Mouse (Mus musculus): ENCODE measurements at regions not wholly inside any gene's neighbourhood (a gene's known extent, or its start where the extent isn't known, plus 50 kb on each side); places are given as distances from the start of the nearest gene placed in this dataset.
A peak's percentile ranks its signal among the peaks of the same experiment; 100 is the strongest.

DNA sequence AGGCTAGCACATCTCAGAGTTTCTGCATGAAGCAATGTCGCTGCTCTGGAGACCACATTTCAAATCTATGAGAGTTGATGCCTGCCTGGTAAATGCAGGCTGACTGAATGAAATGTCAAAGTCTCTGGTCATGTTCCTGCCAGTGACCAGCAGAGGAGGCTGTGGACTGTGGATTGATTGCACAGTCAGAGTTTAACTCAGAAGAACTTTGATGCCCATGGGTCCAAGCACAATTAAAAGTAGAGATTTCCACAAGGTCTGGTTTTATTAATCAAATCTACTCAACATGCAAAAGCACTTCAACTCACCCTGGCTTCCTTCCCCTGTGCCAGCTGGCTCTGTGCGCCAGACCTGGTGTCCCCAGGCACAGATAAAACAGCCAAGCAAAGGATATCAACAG is 81.3 kb downstream of the Hsd17b3 start:
- no peak for DNase-seq (ENCODE audit: low read depth, low spot score)

DNA sequence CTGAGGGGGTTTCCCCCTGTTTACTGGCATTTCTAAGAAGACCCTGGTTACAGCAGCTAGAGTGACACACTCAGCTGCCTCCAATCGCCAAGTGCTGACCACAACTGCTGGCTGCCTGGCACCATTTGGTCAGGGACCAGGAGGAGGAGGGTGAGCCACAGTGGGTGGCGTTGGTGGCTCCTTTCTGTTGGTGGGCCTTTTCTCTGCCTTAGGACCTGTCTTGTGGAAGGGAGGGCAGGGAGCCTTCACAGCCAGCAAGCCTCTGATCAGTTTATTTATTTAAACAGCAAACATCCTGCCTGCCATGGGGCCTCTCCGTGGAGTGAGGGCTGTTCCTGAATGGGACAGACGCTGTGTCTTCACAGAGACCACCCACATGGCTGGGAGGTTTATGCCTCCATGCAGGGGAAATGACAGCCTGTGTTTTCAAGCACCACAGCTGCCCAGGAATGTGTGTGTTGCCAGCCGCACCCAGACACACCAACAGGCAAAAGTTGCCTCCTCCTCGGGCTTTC is 86.0 kb downstream of the Hsd17b3 start:
- DNase-seq (ENCODE audit: low read depth, low spot score) = no peak

DNA sequence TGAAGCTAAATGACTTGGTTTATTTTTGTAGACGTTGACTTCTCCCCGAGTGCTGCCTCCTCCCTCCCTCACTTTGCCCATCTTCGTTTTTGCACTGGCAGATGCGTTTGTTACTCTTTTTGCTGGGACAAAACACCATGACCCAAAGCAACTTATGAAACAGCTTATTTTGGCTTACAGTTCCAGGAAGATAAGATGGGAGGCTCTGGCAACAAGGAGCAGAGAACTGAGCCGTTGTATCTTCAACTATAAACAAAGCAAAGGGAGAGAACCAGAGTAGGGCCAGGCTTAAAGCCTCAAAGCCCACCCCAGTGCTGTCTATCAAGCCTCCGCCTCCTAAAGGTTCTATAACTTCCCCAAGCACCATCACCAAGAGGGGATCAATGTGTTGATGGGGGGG is 88.7 kb downstream of the Hsd17b3 start:
- DNase-seq (ENCODE audit: low read depth, low spot score) = no peak

- DNase-seq (ENCODE audit: low read depth, low spot score) = no peak
Measured at GRCm38 (mm10) chr13:63998647-63999046, 90.4 kb downstream of the Hsd17b3 start.

DNA sequence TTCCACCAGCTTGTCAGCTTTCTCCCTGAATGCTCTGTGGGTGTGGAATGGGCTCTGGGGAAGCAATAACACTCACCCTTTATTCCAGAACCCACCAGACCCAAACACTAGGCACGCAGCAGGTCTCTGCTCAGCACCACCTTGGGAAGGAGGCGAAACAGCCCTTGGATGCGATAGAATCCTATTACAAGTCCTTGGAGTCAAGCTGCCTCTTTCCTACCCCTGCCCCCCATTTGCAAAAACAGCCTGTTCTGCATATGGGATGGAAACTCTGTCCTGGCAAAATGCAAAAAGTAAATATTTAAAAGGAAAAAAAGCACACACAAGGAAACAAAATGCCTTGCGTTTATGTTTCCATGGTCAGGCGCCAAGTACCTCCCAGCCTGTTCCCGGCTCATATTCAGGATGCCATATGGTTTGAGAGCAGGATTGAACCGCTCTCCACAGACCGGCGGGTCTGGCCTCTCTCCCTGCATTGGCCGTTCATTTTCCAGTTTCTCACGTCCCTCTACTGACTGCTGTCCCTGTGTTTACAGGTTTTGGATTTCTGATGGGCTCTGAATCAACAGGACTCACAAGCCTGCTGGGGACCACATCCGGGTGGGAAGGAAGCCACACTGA is 95.1 kb downstream of the Hsd17b3 start:
- DNase-seq (ENCODE audit: low read depth, low spot score) = no peak

- no peak for DNase-seq (ENCODE audit: low read depth, low spot score)
Measured at GRCm38 (mm10) chr13:63992989-63993388, 96.0 kb downstream of the Hsd17b3 start.

- DNase-seq (ENCODE audit: low read depth, low spot score) = no peak
Measured at GRCm38 (mm10) chr13:63990480-63990958, 98.5 kb downstream of the Hsd17b3 start.

DNA sequence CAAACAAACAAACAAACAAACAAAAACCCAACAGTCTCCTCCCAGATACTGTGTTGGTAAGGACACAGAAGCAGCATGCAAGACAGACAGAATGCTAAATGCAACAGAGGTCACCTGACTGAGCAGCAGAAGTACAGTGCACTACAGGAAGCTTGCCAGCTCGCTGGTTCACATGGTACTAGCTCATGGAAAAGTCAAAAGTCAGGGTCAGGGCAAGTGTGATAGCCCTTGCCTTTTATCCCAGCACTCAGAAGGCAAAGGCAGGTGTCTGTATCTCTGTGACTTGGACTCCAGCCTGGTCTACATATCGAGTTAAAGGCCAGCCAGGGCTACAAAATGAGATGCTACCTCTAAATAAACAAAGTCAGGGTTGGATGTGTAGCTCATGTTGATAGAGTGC is 99.3 kb downstream of the Hsd17b3 start:
- DNase-seq (ENCODE audit: low read depth, low spot score) = no peak

- DNase-seq (ENCODE audit: low read depth, low spot score) = no peak
Measured at GRCm38 (mm10) chr13:63988263-63988662, 100.8 kb downstream of the Hsd17b3 start.

DNA sequence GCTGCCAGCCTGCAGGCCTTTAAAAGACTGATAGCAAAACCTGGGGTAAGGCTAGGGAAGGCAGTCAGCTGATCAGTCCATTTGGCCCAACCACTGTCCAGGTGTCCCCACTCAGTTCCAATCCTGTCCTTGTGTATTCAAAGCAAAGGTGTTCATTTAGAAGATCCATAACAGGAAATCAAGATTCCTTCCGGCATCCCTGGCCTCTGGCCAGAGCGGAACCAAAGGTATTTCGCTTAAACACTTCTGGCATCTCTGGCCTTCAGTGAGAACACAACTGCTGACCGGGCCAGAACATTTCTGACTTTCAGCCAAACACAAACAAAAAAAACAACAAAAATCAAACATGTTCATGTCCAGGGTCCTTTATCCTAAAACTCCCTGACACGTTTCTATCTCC is 102.3 kb downstream of the Hsd17b3 start:
- peak; percentile 37 for DNase-seq (ENCODE audit: low read depth, low spot score)

GRCm38 (mm10) chr13:63985590-63985989 is 103.4 kb downstream of the Hsd17b3 start:
- no peak for DNase-seq (ENCODE audit: low read depth, low spot score)

DNA sequence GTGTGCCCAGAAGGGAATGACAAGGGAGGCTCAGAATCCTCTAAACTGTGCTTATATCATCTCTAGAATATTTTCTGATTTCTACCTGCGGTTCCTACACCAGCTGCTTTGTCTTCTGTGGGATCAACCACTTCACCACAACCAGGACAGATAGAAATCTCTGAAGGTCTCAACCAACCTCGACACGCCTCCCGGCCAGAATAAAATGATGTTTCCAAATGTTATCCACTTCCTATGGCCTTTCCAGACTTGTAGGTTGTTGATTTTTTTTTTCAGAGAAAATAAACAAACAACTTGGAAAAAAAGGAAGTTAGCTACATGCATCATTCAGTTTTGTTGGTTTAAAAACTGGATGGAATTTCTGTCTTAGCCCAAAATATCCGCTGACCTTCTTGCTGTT is 103.9 kb downstream of the Hsd17b3 start:
- no peak for DNase-seq (ENCODE audit: low read depth, low spot score)

- no peak for DNase-seq (ENCODE audit: low read depth, low spot score)
Measured at GRCm38 (mm10) chr13:63980012-63980691, 108.9 kb downstream of the Hsd17b3 start.

GRCm38 (mm10) chr13:63979581-63979980 is 109.4 kb downstream of the Hsd17b3 start:
- no peak for DNase-seq (ENCODE audit: low read depth, low spot score)

DNA sequence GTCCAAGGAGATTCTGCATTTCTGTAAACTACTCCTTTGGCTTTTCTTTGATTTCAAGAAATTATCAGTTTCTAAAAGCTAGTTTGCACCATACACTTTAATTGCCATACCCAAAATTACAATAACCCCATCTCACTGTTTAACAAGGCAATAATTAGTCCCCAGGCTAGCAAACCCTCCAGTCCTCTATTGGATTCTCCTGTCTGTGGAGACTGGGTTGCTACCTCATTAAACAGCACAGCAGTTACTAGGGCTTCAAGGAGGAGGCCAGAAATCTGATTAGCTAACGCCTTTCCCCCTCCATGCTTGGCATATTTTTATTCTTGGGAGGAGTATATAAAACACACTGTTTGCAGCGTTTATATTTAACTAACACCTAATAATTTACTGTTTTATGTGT is 119.1 kb downstream of the Hsd17b3 start:
- DNase-seq (ENCODE audit: low read depth, low spot score) = no peak

DNA sequence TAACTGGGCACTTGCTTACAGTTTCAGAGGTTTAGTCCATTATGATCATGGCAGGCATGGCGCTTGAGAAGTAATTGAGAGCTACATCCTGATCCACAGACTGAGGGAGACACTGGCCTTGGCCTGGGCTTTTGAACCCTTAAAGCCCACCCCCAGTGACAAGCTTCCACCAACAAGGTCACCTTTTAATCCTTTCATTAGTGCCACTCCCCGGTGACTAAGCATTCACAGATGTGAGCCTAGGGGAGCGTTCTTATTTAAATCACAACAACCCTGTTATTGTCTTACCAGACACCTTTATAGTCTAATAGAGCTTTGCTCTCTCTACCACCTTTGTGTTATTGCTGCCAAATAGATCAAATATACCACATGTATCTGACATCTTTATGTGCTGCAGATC is 120.4 kb downstream of the Hsd17b3 start:
- no peak for DNase-seq (ENCODE audit: low read depth, low spot score)

- no peak for DNase-seq (ENCODE audit: low read depth, low spot score)
Measured at GRCm38 (mm10) chr13:63957098-63957497, 131.9 kb downstream of the Hsd17b3 start.

- no peak for DNase-seq (ENCODE audit: low read depth, low spot score)
Measured at GRCm38 (mm10) chr13:63954305-63954704, 134.7 kb downstream of the Hsd17b3 start.

DNA sequence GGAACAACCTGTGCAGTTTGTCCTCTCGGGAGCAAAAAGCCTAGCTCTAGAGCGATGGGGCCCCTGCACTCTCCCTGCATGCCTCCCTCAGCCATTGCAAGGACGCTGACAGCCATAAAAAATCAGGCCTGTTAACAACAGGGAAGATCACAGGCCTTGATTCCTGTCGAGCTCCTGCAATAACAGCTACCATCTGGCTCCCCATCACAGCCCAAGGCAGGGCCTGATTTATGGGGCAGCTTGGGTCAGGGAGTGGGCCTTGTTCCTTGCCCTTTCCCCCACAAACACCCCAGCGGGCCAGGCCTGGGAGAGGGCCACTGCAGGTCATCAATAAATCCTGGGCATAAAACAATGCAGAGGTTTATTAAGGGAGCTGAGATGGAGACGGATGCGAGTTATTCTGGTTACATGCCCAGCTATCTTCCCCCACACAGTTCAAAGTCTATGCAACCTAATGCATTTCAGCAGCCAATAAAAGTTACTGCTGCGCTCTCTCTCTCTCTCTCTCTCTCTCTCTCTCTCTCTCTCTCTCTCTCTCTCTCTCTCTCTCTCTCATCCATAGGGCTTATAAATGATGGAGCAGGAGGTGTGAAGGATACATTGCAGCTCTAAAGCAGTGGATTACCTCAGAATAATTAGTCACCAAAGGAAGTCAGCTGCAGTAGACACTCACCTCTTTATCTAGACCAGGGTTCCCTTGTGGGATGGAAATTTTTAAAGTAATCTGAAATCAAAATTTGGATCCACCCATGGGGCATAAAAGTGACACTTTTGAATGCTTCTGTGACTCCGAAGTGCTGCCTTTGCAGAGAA is 136.9 kb downstream of the Hsd17b3 start:
- DNase-seq (ENCODE audit: low read depth, low spot score) = no peak

- DNase-seq (ENCODE audit: low read depth, low spot score) = no peak
Measured at GRCm38 (mm10) chr13:63951136-63951535, 136.1 kb downstream of the Ercc6l2 start.
